Mouse (Mus musculus) limb, embryonic 10.5 days (tissue): Measurements from ENCODE around the gene Gm4724. TPM values are rescaled to one million over a fixed set of nuclear protein-coding genes. Genes with fewer than 3 reads are reported as not detected.
"Not testable (repeated sequence)": the region's sequence is repeated elsewhere in the genome, so short reads cannot be mapped to it uniquely, and the experiment has no call there.

ENCODE experiments used
- DNase-seq: peaks from one replicate; pipeline ENCODE4 v3.0.0-alpha.2; 2017; ENCODE audit warnings: low spot score
- H3K27ac ChIP-seq: fragments of 300-500 bp; sonication (generic); 2 replicates; pipeline ENCODE4 v1.5.1; 2016; ENCODE audit warnings: mild to moderate bottlenecking
- H3K27me3 ChIP-seq: fragments of 300-500 bp; sonication (generic); 2 replicates; pipeline ENCODE4 v1.6.1; 2016; ENCODE audit warnings: low read depth, mild to moderate bottlenecking; ENCODE audit not compliant: poor library complexity, severe bottlenecking
- H3K36me3 ChIP-seq: fragments of 300-500 bp; sonication (generic); 2 replicates; pipeline ENCODE4 v1.6.1; 2016; ENCODE audit warnings: mild to moderate bottlenecking, moderate library complexity
- H3K4me1 ChIP-seq: fragments of 300-500 bp; sonication (generic); 2 replicates; pipeline ENCODE4 v1.6.1; 2016
- H3K4me3 ChIP-seq: fragments of 300-500 bp; sonication (generic); 2 replicates; pipeline ENCODE4 v1.5.1; 2016; ENCODE audit warnings: mild to moderate bottlenecking, moderate library complexity
- H3K9me3 ChIP-seq: fragments of 300-500 bp; sonication (generic); replicated peaks from 2 replicates; pipeline ENCODE4 v1.6.1; 2016; ENCODE audit warnings: mild to moderate bottlenecking
- WGBS: fragments of 180-500 bp; shearing (Covaris S2); methylation state at CpG from one replicate; pipeline ENCODE4 v1.1.7; 2016; 5-methylcytosine and 5-hydroxymethylcytosine counted together
- polyA plus RNA-seq: library from polyadenylated mRNA; unstranded; fragments of >200 nt; fragmentation: Nextera tagmentation; extraction: Ambion mirVana; gene quantifications from 2 replicates; pipeline ENCODE4 v1.2.1, GENCODE M21; 2016

Gm4724 gene
- polyA plus RNA-seq: 19.9 and 24.8 TPM in 2 replicates

GRCm38 (mm10) chr2:175435707-175436106 is at the start of gene Gm4724:
Gm4724 (minus strand) TSS chr2:175435807.
- H3K27me3 ChIP-seq, H3K4me1 ChIP-seq, H3K9me3 ChIP-seq, H3K4me3 ChIP-seq, DNase-seq, H3K27ac ChIP-seq, H3K36me3 ChIP-seq: not testable (repeated sequence)
- WGBS: no CpG with 5 or more reads among the region's 4 CpGs

DNA sequence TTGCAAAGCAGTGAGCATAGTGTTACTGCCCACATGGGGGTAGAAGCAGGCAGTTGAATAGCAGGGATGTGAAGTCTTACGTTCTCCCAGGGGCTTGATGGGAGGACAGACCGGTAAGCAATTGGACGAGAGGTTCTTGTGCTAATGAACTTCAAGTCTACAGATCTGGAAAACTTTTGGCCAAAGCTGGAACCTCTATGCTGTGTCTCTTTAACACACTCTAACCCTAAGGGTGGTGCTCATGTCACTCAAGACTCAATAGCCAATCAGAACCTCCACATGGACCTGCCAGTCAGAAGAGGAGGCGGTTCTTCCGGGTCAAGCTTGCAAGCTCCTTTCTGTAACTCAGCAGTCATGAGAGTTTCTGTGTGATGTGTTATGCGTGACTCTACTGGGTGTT is 34.1 kb upstream of the Gm4724 start, which contains the start of gene Zfp965:
TSS of gene Zfp965 (plus strand) at position 301 of the 400 bp plus-strand sequence.
- H3K27ac ChIP-seq, H3K9me3 ChIP-seq, DNase-seq, H3K4me3 ChIP-seq, H3K4me1 ChIP-seq, H3K27me3 ChIP-seq, H3K36me3 ChIP-seq: not testable (repeated sequence)
- no CpG with 5 or more reads among the region's 6 CpGs for WGBS

Other genes starting within 250 kb of the Gm4724 start
- gene Gm14391, start 228.9 kb downstream of the Gm4724 start, polyA plus RNA-seq: 5.8 and 6.7 TPM in 2 replicates
- 4.5 and 4.6 TPM in 2 replicates for gene Gm14440, start 160.7 kb downstream of the Gm4724 start, polyA plus RNA-seq
- gene Gm4631, start 97.6 kb downstream of the Gm4724 start, polyA plus RNA-seq: 18.8 and 21.4 TPM in 2 replicates
- gene Zfp968, start 63.4 kb downstream of the Gm4724 start, polyA plus RNA-seq: 4.9 and 5.3 TPM in 2 replicates
- gene Zfp965, start 34.2 kb upstream of the Gm4724 start, polyA plus RNA-seq: 2.1 and 5.1 TPM in 2 replicates
- gene Gm11007, start 208.2 kb upstream of the Gm4724 start, polyA plus RNA-seq: not detected in 2 replicates